ENCODE assay signal across 28 mouse cellular contexts in the genomic region with DNA sequence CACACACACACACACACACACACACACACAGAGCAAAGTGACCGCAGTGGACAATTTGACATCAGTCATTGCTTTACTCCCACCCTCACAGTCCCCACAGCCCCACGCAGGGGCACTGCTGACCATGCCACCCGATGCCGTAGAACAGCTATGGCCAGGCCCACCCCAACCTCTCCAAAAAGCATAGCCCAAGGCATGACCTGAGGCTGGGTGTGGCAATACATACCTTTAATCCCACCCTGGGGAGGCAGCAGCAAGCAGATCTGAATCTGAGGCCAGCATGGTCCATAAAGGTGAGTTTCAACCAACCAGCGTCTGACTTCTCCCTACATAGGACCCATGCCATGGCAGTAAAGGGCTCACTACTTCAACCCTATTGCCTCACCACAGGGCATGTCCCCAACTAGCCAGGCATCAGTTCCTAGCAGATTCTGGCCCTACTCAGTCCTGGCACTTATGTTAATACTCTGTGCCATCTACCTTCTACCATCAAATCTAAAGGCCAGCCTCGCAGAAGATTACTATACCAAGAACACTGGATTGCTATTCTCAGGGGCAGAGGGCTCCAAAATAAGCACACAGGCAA. TPM values are rescaled to one million over a fixed set of nuclear protein-coding genes. Genes with fewer than 3 reads are reported as not detected.
DNase-seq lines count a peak whose midpoint lies in the region; ATAC-seq and TF ChIP-seq lines count a peak whose summit lies in the region.
"Had no signal": no experiment of that assay in that cellular context is flagged by ENCODE, and none has a peak within 500 bp of the region (broad histone marks: within the 10 kb centered on the region; RNA-seq: fewer than 3 reads in every experiment).

No protein-coding gene starts in this region.

- no peak for TF ChIP-seq RAD21 in CH12.LX (IDR thresholded peaks at IDR 0.05; ENCODE audit: low read depth, low read length)

- intact Hi-C loops in left cerebral cortex, postnatal 36 days (cut with DNase I), result loop anchor here (10.0 kb wide), 1 partner anchor 494 kb away; the partner anchor contains the start of gene Fstl4
- intact Hi-C loops in heart, postnatal 10 days (cut with DNase I), result loop anchor here (10.0 kb wide), 1 partner anchor 744 kb away; no protein-coding TSS in a partner anchor

- H3K27ac ChIP-seq in hindbrain, embryonic 16.5 days (ENCODE audit: low read depth, low read length), result no peak overlapping the region
- H3K27ac ChIP-seq in hindbrain, embryonic 12.5 days, result no peak overlapping the region
- peak overlapping the region; percentile 26; the same call in 1 of the 2 replicates for H3K27ac ChIP-seq in CH12.LX (ENCODE audit: insufficient read depth, low read depth)
- H3K27ac ChIP-seq in stomach, embryonic 16.5 days (ENCODE audit: low read length), result no peak overlapping the region
- H3K27ac ChIP-seq: forebrain, embryonic 13.5 days; hindbrain, embryonic 10.5 days; hindbrain, postnatal 0 days; kidney, embryonic 15.5 days; liver, embryonic 12.5 days; midbrain, embryonic 15.5 days had no signal

- H3K27me3 ChIP-seq in hindbrain, embryonic 16.5 days (replicated peaks; ENCODE audit: control insufficient read depth, insufficient read depth, low read length), result no peaks in the 10 kb centered on the region
- H3K27me3 ChIP-seq in hindbrain, embryonic 12.5 days, result no peaks in the 10 kb centered on the region
- H3K27me3 ChIP-seq in CH12.LX (replicated peaks), result no peaks in the 10 kb centered on the region
- no peaks in the 10 kb centered on the region for H3K27me3 ChIP-seq in stomach, embryonic 16.5 days (ENCODE audit: control insufficient read depth, insufficient read depth, low read length)
- H3K27me3 ChIP-seq: forebrain, embryonic 13.5 days; kidney, embryonic 15.5 days; liver, embryonic 12.5 days; megakaryocyte, embryonic 14.5 days; midbrain, embryonic 15.5 days had no signal

- peaks cover 2% of the 10 kb centered on the region; the same call in 1 of the 2 replicates for H3K79me2 ChIP-seq in CH12.LX (replicated peaks; ENCODE audit: control insufficient read depth, extremely low read depth, insufficient read depth, poor library complexity, severe bottlenecking)

- TF ChIP-seq CTCF in CH12.LX (conservative IDR thresholded peaks at IDR 0.05 in 1 of 2, IDR thresholded peaks at IDR 0.05 in 1 of 2; ENCODE audit: low read depth in 2 of 2, low read length in 2 of 2), result no peak

- H3K4me2 ChIP-seq in hindbrain, embryonic 16.5 days (ENCODE audit: low read length), result no peak overlapping the region
- no peak overlapping the region for H3K4me2 ChIP-seq in hindbrain, embryonic 12.5 days (replicated peaks)
- no peak overlapping the region for H3K4me2 ChIP-seq in CH12.LX (ENCODE audit: insufficient read depth, low read depth, poor library complexity, severe bottlenecking)
- H3K4me2 ChIP-seq in stomach, embryonic 16.5 days (ENCODE audit: low read depth, low read length), result no peak overlapping the region
- H3K4me2 ChIP-seq: forebrain, embryonic 13.5 days; heart, embryonic 11.5 days; kidney, embryonic 15.5 days; liver, embryonic 12.5 days; midbrain, embryonic 15.5 days had no signal

- DNase-seq in CH12.LX (ENCODE audit: extremely low read depth) (no peak), ES-CJ7 (ENCODE audit: low read depth, low spot score) (peak; percentile 29)
- DNase-seq in left cerebral cortex, postnatal 36 days (ENCODE audit: low spot score in 2 of 2), result no peak
- no peak for DNase-seq in heart, postnatal 10 days
- DNase-seq: adrenal gland, postnatal 25 days; cerebellum, adult 11-12 months; cerebellum, adult 9-11 months; gastrocnemius, postnatal 36 days; heart, adult 18-20 months; kidney, postnatal 25 days; lung, adult 18-20 months; lung, postnatal 4 days; right cerebral cortex, adult 18-20 months; spleen, adult 18-20 months; thymus, postnatal 4 days had no signal

- no peak for TF ChIP-seq EP300 in CH12.LX (IDR thresholded peaks at IDR 0.05; ENCODE audit: low read length)

- H3K36me3 ChIP-seq in hindbrain, embryonic 16.5 days (ENCODE audit: control insufficient read depth, insufficient read depth, low read length), result peaks cover 8% of the 10 kb centered on the region; the same call in 1 of the 2 replicates
- H3K36me3 ChIP-seq in hindbrain, embryonic 12.5 days, result peaks cover 38% of the 10 kb centered on the region
- peaks cover 47 to 90% of the 10 kb centered on the region in 2 experiments for H3K36me3 ChIP-seq in CH12.LX (replicated peaks in 1 of 2; ENCODE audit: control insufficient read depth in 1 of 2, insufficient read depth in 1 of 2, low read length in 1 of 2)
- H3K36me3 ChIP-seq in stomach, embryonic 16.5 days (ENCODE audit: control insufficient read depth, insufficient read depth, low read length), result peaks cover 10% of the 10 kb centered on the region

- H3K4me1 ChIP-seq in hindbrain, embryonic 16.5 days (ENCODE audit: control insufficient read depth, insufficient read depth, low read depth, low read length), result no peaks in the 10 kb centered on the region
- no peaks in the 10 kb centered on the region for H3K4me1 ChIP-seq in hindbrain, embryonic 12.5 days
- no peaks in the 10 kb centered on the region for H3K4me1 ChIP-seq in CH12.LX (ENCODE audit: control insufficient read depth in 1 of 2, insufficient read depth in 2 of 2)
- H3K4me1 ChIP-seq in stomach, embryonic 16.5 days (ENCODE audit: control insufficient read depth, insufficient read depth, low read length), result no peaks in the 10 kb centered on the region
- H3K4me1 ChIP-seq: forebrain, embryonic 13.5 days; hindbrain, embryonic 10.5 days; kidney, embryonic 15.5 days; midbrain, embryonic 15.5 days had no signal

- H3K4me3 ChIP-seq in hindbrain, embryonic 16.5 days (ENCODE audit: low read length), result no peak overlapping the region
- no peak overlapping the region for H3K4me3 ChIP-seq in hindbrain, embryonic 12.5 days
- H3K4me3 ChIP-seq in CH12.LX (replicated peaks in 1 of 3; ENCODE audit: low read depth in 2 of 3, low read length in 2 of 3, poor library complexity in 1 of 3), result no peak overlapping the region
- H3K4me3 ChIP-seq in stomach, embryonic 16.5 days (replicated peaks; ENCODE audit: low read length), result no peak overlapping the region
- H3K4me3 ChIP-seq: forebrain, embryonic 13.5 days; hindbrain, embryonic 10.5 days; kidney, embryonic 15.5 days; liver, embryonic 12.5 days; megakaryocyte, embryonic 14.5 days; midbrain, embryonic 15.5 days had no signal

- in situ Hi-C loops in CH12.LX (cut with MboI; ENCODE audit: low pct_ligation_motif_present, low pct_unique_long_range_greater_than_20kb, low sequenced_read_pairs), result loop anchor here (25.0 kb wide), 1 partner anchor 847 kb away; no protein-coding TSS in a partner anchor

- WGBS in hindbrain, embryonic 16.5 days, result 89% methylated on average over 6 of the region's 6 CpGs
- 91% methylated on average over 6 of the region's 6 CpGs for WGBS in hindbrain, embryonic 12.5 days
- whole genome bisulfite sequencing in stomach, embryonic 16.5 days, result 81% methylated on average over 6 of the region's 6 CpGs

- ATAC-seq in hindbrain, embryonic 16.5 days, result 0 out of 2 replicates have a peak, but pooled peaks have one; percentile 42
- no peak for ATAC-seq in hindbrain, embryonic 12.5 days (ENCODE audit: low FRiP score)
- 0 out of 2 replicates have a peak, but pooled peaks have one; percentile 16 for ATAC-seq in stomach, embryonic 16.5 days (ENCODE audit: insufficient read depth, low FRiP score)
- ATAC-seq: CD4-positive, CD25-positive, alpha-beta regulatory T cell, adult 4 months; forebrain, embryonic 13.5 days; hindbrain, postnatal 0 days; intestine, postnatal 0 days; liver, embryonic 12.5 days; midbrain, embryonic 15.5 days had no signal

- dilution Hi-C loops in CH12.LX (cut with MboI; ENCODE audit: extremely low pct_ligation_motif_present, extremely low pct_unique_long_range_greater_than_20kb, low sequenced_read_pairs), result no loop called here

- TF ChIP-seq POLR2A in CH12.LX (IDR thresholded peaks at IDR 0.05; ENCODE audit: low read depth, low read length), result no peak

- no peaks in the 10 kb centered on the region; the same call in 1 of the 2 replicates for H3K9me3 ChIP-seq in hindbrain, embryonic 16.5 days (ENCODE audit: control insufficient read depth, low read length)
- H3K9me3 ChIP-seq in hindbrain, embryonic 12.5 days (replicated peaks), result no peaks in the 10 kb centered on the region
- no peaks in the 10 kb centered on the region for H3K9me3 ChIP-seq in CH12.LX (replicated peaks; ENCODE audit: low read length)
- 0 out of 2 replicates have a peak, but pooled peaks cover 3% of the 10 kb centered on the region for H3K9me3 ChIP-seq in stomach, embryonic 16.5 days (replicated peaks; ENCODE audit: control insufficient read depth, low read length)
- H3K9me3 ChIP-seq: forebrain, embryonic 13.5 days; hindbrain, embryonic 10.5 days; kidney, embryonic 15.5 days; liver, embryonic 12.5 days; midbrain, embryonic 15.5 days had no signal

- H3K9ac ChIP-seq in hindbrain, embryonic 16.5 days (ENCODE audit: low read depth, low read length), result no peak overlapping the region
- no peak overlapping the region for H3K9ac ChIP-seq in hindbrain, embryonic 12.5 days
- no peak overlapping the region for H3K9ac ChIP-seq in CH12.LX (ENCODE audit: insufficient read depth, low read depth)
- no peak overlapping the region for H3K9ac ChIP-seq in stomach, embryonic 16.5 days (ENCODE audit: low read length)
- H3K9ac ChIP-seq: forebrain, embryonic 13.5 days; kidney, embryonic 15.5 days; liver, embryonic 12.5 days; midbrain, embryonic 15.5 days had no signal

TF ChIP-seq in CH12.LX, 34 proteins besides CTCF, POLR2A, EP300 and RAD21:
- no peak for TF ChIP-seq IRF4 (IDR thresholded peaks at IDR 0.05; ENCODE audit: low read depth, low read length)
- TF ChIP-seq JUND (conservative IDR thresholded peaks at IDR 0.05; ENCODE audit: low read depth, low read length), result no peak
- peak; percentile 80; the same call in 1 of the 2 replicates for TF ChIP-seq POLR2AphosphoS2 (IDR thresholded peaks at IDR 0.05; ENCODE audit: low read depth, low read length)
- TF ChIP-seq HCFC1 (IDR thresholded peaks at IDR 0.05; ENCODE audit: low read depth, low read length), result no peak

RNA-seq across cellular contexts. Expression of gene Hspa4, which starts 41.1 kb away (rescaled TPM):
- 41.0 and 41.5 TPM in 2 replicates for polyA plus RNA-seq in hindbrain, embryonic 16.5 days (2015; fragmentation: Nextera tagmentation; extraction: Ambion mirVana)
- 80.7 and 85.8 TPM in 2 replicates for polyA plus RNA-seq in hindbrain, embryonic 12.5 days (2016; fragmentation: Nextera tagmentation; extraction: Ambion mirVana)
- total RNA-seq in CH12.LX (2012; rRNA removed) (184 and 238 TPM in 2 replicates), CH12.LX (2014; rRNA removed) (363 and 438 TPM in 2 replicates)
- 529 and 585 TPM in 2 replicates for polyA plus RNA-seq in CH12.LX (2012; ENCODE audit: insufficient read length, low read depth)
- 67.9 and 69.2 TPM in 2 replicates for polyA plus RNA-seq in stomach, embryonic 16.5 days (2015; fragmentation: Nextera tagmentation; extraction: Ambion mirVana)
- total RNA-seq in left cerebral cortex, postnatal 36 days (2021), result 100 to 1,000 TPM; 163 to 181 TPM
- total RNA-seq in heart, postnatal 10 days (2021), result 100 to 1,000 TPM; 128 to 136 TPM
